Mouse (Mus musculus) limb, embryonic 11.5 days (tissue): ENCODE results near the gene Flg. TPM values are rescaled to one million over a fixed set of nuclear protein-coding genes. Genes with fewer than 3 reads are reported as not detected.

Experiments used
- ATAC-seq: fragments of 200-750 bp; cut with Nextera tagmentation; 2 replicates; pipeline ENCODE4 v1.8.0; 2017; ENCODE audit warnings: low read depth; ENCODE audit not compliant: insufficient number of reproducible peaks, low FRiP score, low TSS enrichment
- DNase-seq: peaks from one replicate; pipeline ENCODE4 v3.0.0-alpha.2; 2015; ENCODE audit warnings: low spot score
- H3K27ac ChIP-seq: fragments of 300-500 bp; sonication (generic); replicated peaks from 2 replicates; pipeline ENCODE4 v1.5.1; 2014; ENCODE audit warnings: low read depth, mild to moderate bottlenecking, low read length
- H3K27me3 ChIP-seq: fragments of 300-500 bp; sonication (generic); 2 replicates; pipeline ENCODE4 v1.6.1; 2014; ENCODE audit warnings: mild to moderate bottlenecking, low read length, mixed read lengths; ENCODE audit not compliant: control insufficient read depth, insufficient read depth
- H3K36me3 ChIP-seq: fragments of 300-500 bp; sonication (generic); 2 replicates; pipeline ENCODE4 v1.6.1; 2014; ENCODE audit warnings: mild to moderate bottlenecking, low read length, moderate library complexity, mixed read lengths; ENCODE audit not compliant: control insufficient read depth, insufficient read depth
- H3K4me1 ChIP-seq: fragments of 300-500 bp; sonication (generic); 2 replicates; pipeline ENCODE4 v1.6.1; 2014; ENCODE audit warnings: low read length, mixed read lengths; ENCODE audit not compliant: control insufficient read depth, insufficient read depth
- H3K4me2 ChIP-seq: fragments of 300-500 bp; sonication (generic); 2 replicates; pipeline ENCODE4 v1.6.1; 2014; ENCODE audit warnings: low read depth, mild to moderate bottlenecking, moderate library complexity; ENCODE audit not compliant: severe bottlenecking
- H3K4me3 ChIP-seq: fragments of 300-500 bp; sonication (generic); 2 replicates; pipeline ENCODE4 v1.5.1; 2014; ENCODE audit warnings: low read depth, low read length
- H3K9ac ChIP-seq: fragments of 300-500 bp; sonication (generic); 2 replicates; pipeline ENCODE4 v1.6.1; 2014; ENCODE audit warnings: mild to moderate bottlenecking, low read length
- H3K9me3 ChIP-seq: fragments of 300-500 bp; sonication (generic); 2 replicates; pipeline ENCODE4 v1.6.1; 2016; ENCODE audit warnings: low read length; ENCODE audit not compliant: control insufficient read depth
- WGBS: fragments of 180-500 bp; shearing (Covaris S2); extraction: QIAGEN DNeasy Blood & Tissue Kit; methylation state at CpG from one replicate; pipeline ENCODE4 v1.1.7; 2014; 5-methylcytosine and 5-hydroxymethylcytosine counted together
- polyA plus RNA-seq: library from polyadenylated mRNA; unstranded; fragments of >200 nt; fragmentation: Nextera tagmentation; extraction: Ambion mirVana; gene quantifications from 2 replicates; pipeline ENCODE4 v1.2.1, GENCODE M21; 2014

The Flg gene
- polyA plus RNA-seq, 1 experiment from 2014 or later, result not detected

DNA sequence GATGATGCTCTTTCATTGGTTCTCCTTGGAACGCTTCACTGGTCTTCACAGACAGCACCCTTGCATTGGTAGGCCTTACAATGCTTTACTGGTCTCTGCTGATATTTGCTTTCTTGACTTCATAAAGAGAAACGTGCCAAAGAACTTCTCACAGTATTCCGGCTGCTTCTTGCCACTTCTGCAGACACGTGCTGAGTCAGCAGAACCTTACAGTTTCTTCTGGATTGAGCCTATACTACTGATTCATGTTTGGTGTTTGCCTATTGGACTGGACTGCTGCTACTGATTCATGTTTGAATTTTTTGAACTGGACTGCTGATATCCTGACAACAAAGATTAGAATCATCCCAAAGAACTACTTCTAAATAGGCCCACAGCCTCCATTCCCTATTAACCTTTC lies 66.7 kb downstream of the Flg start:
- Histone ChIP-seq H3K9ac (no peak overlapping the region), H3K9me3 (no peaks in the 10 kb centered on the region), H3K4me2 (no peak overlapping the region), H3K4me3 (no peak overlapping the region), H3K4me1 (no peaks in the 10 kb centered on the region), H3K36me3 (no peaks in the 10 kb centered on the region), H3K27me3 (no peaks in the 10 kb centered on the region), H3K27ac (no peak overlapping the region)
- 88% methylated on average over 4 of the region's 4 CpGs for WGBS
- DNase-seq (no peak), ATAC-seq (no peak)

Other genes starting within 250 kb of the Flg start
- gene Gm4858, start 204.7 kb upstream of the Flg start, polyA plus RNA-seq, result not detected in 2 replicates
- gene Crnn, start 128.7 kb upstream of the Flg start, polyA plus RNA-seq, result not detected in 2 replicates
- gene Flg2, start 76.2 kb upstream of the Flg start, polyA plus RNA-seq, result not detected in 2 replicates
- gene Hrnr, start 46.2 kb downstream of the Flg start, polyA plus RNA-seq, result not detected in 2 replicates
- gene Rptn, start 120.2 kb downstream of the Flg start, polyA plus RNA-seq, result not detected in 2 replicates
- 0.08 and 0.45 TPM in 2 replicates for gene Tchh, start 168.8 kb downstream of the Flg start, polyA plus RNA-seq
- gene Tchhl1, start 195.2 kb downstream of the Flg start, polyA plus RNA-seq, result not detected in 2 replicates
- 410 and 448 TPM in 2 replicates for gene S100a11, start 247.0 kb downstream of the Flg start, polyA plus RNA-seq